Comparison of ENCODE assay signal across 15 mouse cellular contexts in the genomic region with DNA sequence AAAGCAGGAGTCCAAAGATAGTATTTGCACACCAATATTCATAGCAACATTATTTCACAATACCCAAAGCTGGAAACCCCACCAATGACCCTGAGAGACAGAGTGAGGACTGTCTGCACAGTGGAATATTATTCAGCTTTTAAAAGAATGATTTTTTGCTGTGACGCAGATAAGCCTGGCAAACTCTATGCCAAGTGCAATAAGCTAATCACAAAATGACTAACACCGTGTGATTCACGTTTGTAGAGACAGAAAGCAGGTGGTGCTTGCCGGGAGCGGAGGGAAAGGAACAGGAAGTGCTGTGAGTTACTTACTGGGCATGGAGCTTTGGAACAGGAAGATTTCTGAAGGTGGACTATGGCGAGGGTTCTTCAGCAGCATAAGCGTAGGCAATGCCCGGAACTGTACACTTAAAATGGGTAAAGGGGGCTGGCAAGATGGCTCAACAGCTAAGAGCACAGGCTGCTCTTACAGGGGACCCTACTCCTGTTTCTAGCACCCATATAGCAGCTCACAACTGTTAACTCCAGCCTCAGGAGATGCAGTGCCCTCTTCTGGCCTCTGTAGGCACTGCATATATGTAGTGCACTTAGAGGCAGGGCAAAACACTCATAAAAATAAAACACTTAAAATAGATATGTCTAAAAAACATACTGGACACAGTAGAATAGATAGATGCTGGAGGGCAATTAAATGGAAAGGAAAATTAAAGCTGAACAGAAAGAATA. TPM values are rescaled to one million over a fixed set of nuclear protein-coding genes. Genes with fewer than 3 reads are reported as not detected.
DNase-seq lines count a peak whose midpoint lies in the region; ATAC-seq and TF ChIP-seq lines count a peak whose summit lies in the region.
"Had no signal": no experiment of that assay in that cellular context is flagged by ENCODE, and none has a peak within 500 bp of the region (broad histone marks: within the 10 kb centered on the region; RNA-seq: fewer than 3 reads in every experiment).

No protein-coding gene starts in this region.

- peak; percentile 50 for TF ChIP-seq CTCF in kidney, postnatal 0 days (IDR thresholded peaks at IDR 0.05; ENCODE audit: low read depth)

- peaks cover 11% of the 10 kb centered on the region for H3K4me1 ChIP-seq in kidney, postnatal 0 days (replicated peaks; ENCODE audit: insufficient read depth, low read length)

- H3K9ac ChIP-seq in kidney, postnatal 0 days (ENCODE audit: low read depth, low read length) = no peak overlapping the region
- H3K9ac ChIP-seq: embryonic facial prominence, embryonic 13.5 days; midbrain, embryonic 12.5 days; neural tube, embryonic 15.5 days had no signal

- no peaks in the 10 kb centered on the region for H3K27me3 ChIP-seq in kidney, postnatal 0 days (ENCODE audit: insufficient read depth, low read length)
- H3K27me3 ChIP-seq: embryonic facial prominence, embryonic 13.5 days; midbrain, embryonic 12.5 days; Patski had no signal

- ATAC-seq in kidney, postnatal 0 days (replicated peaks; ENCODE audit: low FRiP score, low read depth) = no peak
- ATAC-seq: forebrain, embryonic 16.5 days; Patski had no signal

- H3K36me3 ChIP-seq in kidney, postnatal 0 days (ENCODE audit: insufficient read depth, low read length) = no peaks in the 10 kb centered on the region
- H3K36me3 ChIP-seq: embryonic facial prominence, embryonic 13.5 days; midbrain, embryonic 12.5 days; neural tube, embryonic 15.5 days had no signal

- WGBS in kidney, postnatal 0 days = 94% methylated on average over 8 of the region's 8 CpGs

- no peak for DNase-seq in kidney, postnatal 0 days (ENCODE audit: low spot score)
- DNase-seq in kidney, postnatal 4 days = no peak
- peak; percentile 45 for DNase-seq in thymus, postnatal 4 days
- DNase-seq in thymus, adult 18-20 months = no peak
- peak; percentile 54 for DNase-seq in brain, adult 2 months (ENCODE audit: low read depth, low spot score)
- no peak for DNase-seq in urinary bladder, postnatal 10 days (ENCODE audit: low spot score)
- no peak for DNase-seq in layer of hippocampus, adult 18-20 months (ENCODE audit: low spot score in 2 of 2)
- DNase-seq: cerebellum, postnatal 14 days; heart, postnatal 36 days; kidney, adult 8-10 months had no signal

- no peak overlapping the region for H3K4me3 ChIP-seq in kidney, postnatal 0 days (replicated peaks; ENCODE audit: low read depth, low read length)
- H3K4me3 ChIP-seq: embryonic facial prominence, embryonic 13.5 days; midbrain, embryonic 12.5 days; neural tube, embryonic 15.5 days had no signal

- no peak overlapping the region for H3K4me2 ChIP-seq in kidney, postnatal 0 days (ENCODE audit: low read length)
- H3K4me2 ChIP-seq: embryonic facial prominence, embryonic 13.5 days; midbrain, embryonic 12.5 days; neural tube, embryonic 15.5 days had no signal

- no peaks in the 10 kb centered on the region for H3K9me3 ChIP-seq in kidney, postnatal 0 days (replicated peaks; ENCODE audit: low read length)
- H3K9me3 ChIP-seq: neural tube, embryonic 15.5 days had no signal

- no peak overlapping the region for H3K27ac ChIP-seq in kidney, postnatal 0 days
- H3K27ac ChIP-seq: embryonic facial prominence, embryonic 13.5 days; midbrain, embryonic 12.5 days; neural tube, embryonic 15.5 days had no signal

RNA-seq across cellular contexts. Expression of a gene that starts 3.7 kb away (rescaled TPM):
- polyA plus RNA-seq in kidney, postnatal 0 days (2015; fragmentation: Nextera tagmentation; extraction: Ambion mirVana) = 19.2 and 20.0 TPM in 2 replicates
- total RNA-seq in layer of hippocampus, adult 18-20 months (2021) = 10 to 100 TPM; 58.2 to 62.5 TPM

Comparison
In these comparisons a context has a peak if more than half of its experiments do, and no peak if none do; other contexts are left out.
1. DNase-seq: peak in thymus, postnatal 4 days (single experiment) and brain, adult 2 months (single experiment); none in kidney, postnatal 0 days (single experiment), kidney, postnatal 4 days (0 of 2), thymus, adult 18-20 months (0 of 2), urinary bladder, postnatal 10 days (single experiment) and layer of hippocampus, adult 18-20 months (0 of 2).